Mouse (Mus musculus): ENCODE measurements around the gene Rtn4rl1.

The Rtn4rl1 gene

GRCm38 (mm10) chr11:75192336-75193214, 1.0 kb upstream of the Rtn4rl1 start:
- CTCF ChIA-PET, result interaction anchor here (0.6 to 4.9 kb wide), 27 partner anchors 14 to 634 kb away, joined by 3 to 43 read pairs (median 4); partner anchors contain the start of gene Hic1 (in 1 of the 4)
- POLR2A ChIA-PET, result interaction anchor here in 3 of 4 experiments (0.5 to 6.9 kb wide), 15 partner anchors 11 to 270 kb away, joined by 3 to 42 read pairs (median 4); partner anchors contain the start of genes Hic1 (in 1 of the 3), Ovca2 (in 1 of the 3), Rpa1 (in 1 of the 3) and Smg6 (in 1 of the 3)

DNA sequence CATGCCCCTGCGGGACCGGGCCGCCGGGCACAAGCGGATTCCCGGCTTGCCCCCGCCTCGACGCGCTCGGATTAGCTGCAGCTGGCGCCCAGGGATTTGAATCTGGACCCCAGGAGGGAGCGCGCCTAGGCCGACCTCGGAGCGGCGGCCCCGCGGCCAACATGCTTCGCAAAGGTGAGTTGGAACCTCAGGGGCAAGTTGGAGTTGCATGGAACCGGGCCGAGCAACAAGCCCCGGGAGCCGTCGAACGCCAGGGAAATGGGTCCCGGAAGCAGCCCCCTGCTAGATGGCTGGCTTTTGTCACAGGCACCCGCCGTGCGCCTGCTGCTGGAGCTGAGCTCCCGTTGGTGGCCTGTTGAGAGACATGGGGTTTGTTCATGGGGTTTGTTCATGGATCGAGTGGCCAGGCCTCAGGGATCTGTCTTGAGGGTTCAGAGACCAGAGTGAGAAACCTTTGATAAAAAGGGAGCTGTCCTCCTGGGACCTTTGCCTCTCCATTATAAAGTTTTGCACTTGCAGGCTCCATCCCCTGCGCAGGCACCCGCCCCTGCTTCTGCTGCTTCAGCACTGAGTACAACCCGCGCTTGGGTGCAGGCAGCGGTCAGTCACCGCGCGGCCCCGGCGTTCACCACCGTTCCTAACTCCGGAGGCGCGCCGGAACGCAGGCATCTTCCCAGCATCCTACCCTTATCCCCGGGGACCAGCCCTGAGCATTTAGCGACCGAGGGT, 702 bp downstream of the Rtn4rl1 start:
- ChIA-PET CTCF (interaction anchor here (0.8 to 4.9 kb wide), 19 partner anchors 21 to 213 kb away, joined by 3 to 43 read pairs (median 4); partner anchors contain the start of gene Hic1 (in 2 of the 4)), POLR2A (interaction anchor here (0.6 to 6.9 kb wide), 34 partner anchors 10 to 538 kb away, joined by 3 to 42 read pairs (median 4); partner anchors contain the start of genes Hic1 (in 1 of the 4), Ovca2 (in 1 of the 4), Rilp (in 1 of the 4) and Rpa1 (in 1 of the 4))

DNA sequence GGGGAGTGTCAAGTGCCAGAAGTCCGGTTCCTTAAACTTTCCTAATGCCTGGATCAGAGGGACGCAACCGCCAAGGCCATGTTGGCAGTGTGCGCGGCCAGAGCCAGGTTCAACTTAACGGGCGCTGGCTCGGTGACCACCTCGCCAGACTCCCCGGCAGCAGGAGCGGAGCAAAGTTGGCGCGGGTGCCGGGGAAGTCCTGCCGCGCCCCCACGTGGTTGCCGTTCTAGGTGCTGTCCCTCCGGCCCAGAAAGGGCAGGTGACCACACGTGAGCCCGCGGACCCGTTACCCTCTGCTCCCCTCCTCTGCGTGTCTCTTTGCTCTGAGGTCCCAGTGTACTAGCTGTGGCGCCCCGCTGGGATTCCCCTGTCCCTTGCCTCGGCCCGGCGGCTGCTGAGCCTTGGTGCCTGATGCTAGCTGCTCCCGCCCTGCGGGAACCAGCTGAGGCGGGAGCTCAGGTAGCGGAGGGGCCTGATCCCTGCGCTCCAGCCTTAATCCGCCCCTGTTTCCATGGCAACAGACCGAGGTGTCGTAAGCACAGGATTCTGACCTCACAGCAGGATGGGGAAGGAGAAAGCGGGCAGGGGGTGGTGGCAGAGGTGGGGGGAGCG, 1.4 kb downstream of the Rtn4rl1 start:
- ChIA-PET CTCF (interaction anchor here (0.5 to 4.7 kb wide), 15 partner anchors 12 to 354 kb away, joined by 3 to 43 read pairs (median 4); partner anchors contain the start of gene Hic1 (in 2 of the 4)), POLR2A (interaction anchor here (0.6 to 6.9 kb wide), 29 partner anchors 9 to 360 kb away, joined by 3 to 42 read pairs (median 3); partner anchors contain the start of genes Tlcd2 (in 2 of the 4), Hic1 (in 1 of the 4), Ovca2 (in 1 of the 4) and Rilp (in 1 of the 4))

GRCm38 (mm10) chr11:75196131-75196530, 2.5 kb downstream of the Rtn4rl1 start:
- CTCF ChIA-PET, result interaction anchor here in 3 of 4 experiments (0.6 to 4.7 kb wide), 7 partner anchors 26 to 517 kb away, joined by 3 to 43 read pairs (median 3); partner anchors contain the start of gene Hic1 (in 1 of the 3)
- POLR2A ChIA-PET, result interaction anchor here in 3 of 4 experiments (0.6 to 3.4 kb wide), 19 partner anchors 9 to 432 kb away, joined by 3 to 17 read pairs (median 4); partner anchors contain the start of gene Tlcd2 (in 1 of the 3)

GRCm38 (mm10) chr11:75197956-75198355, 4.4 kb downstream of the Rtn4rl1 start:
- ChIA-PET POLR2A (interaction anchor here in 3 of 4 experiments (0.5 to 1.5 kb wide), 12 partner anchors 9 to 361 kb away, joined by 3 to 4 read pairs (median 3); partner anchors contain the start of gene Hic1 (in 1 of the 3)), CTCF (interaction anchor here in 1 of 4 experiments (0.6 to 0.9 kb wide), 2 partner anchors 107 to 313 kb away, joined by 3 to 6 read pairs; no protein-coding TSS in a partner anchor)

GRCm38 (mm10) chr11:75198792-75199191, 5.2 kb downstream of the Rtn4rl1 start:
- POLR2A ChIA-PET, result interaction anchor here in 2 of 4 experiments (0.9 to 1.7 kb wide), 4 partner anchors 16 to 149 kb away, joined by 3 to 5 read pairs (median 3); partner anchors contain the start of genes Rpa1 (in 1 of the 2) and Smyd4 (in 1 of the 2)

DNA sequence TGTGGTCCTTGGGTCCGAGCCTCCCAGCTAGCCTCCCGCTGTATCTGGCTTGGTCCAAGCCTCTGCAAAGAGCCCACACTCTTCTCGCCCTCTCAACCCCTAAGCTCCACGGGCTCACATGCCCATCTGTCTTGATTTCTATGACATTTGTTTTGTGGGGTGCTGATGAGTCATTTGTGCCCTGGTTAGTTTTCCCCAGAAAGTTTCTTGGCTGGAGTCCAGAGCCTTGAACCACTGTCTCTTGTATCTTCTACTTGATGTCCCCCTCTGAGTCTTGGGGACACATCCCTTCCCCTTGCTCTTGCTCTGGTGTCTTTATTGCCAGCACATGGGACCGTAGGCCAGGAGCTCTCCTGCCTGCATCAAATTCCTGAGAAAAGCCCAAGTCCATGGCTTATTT, 6.4 kb downstream of the Rtn4rl1 start:
- ChIA-PET CTCF (interaction anchor here in 2 of 4 experiments (0.6 to 1.5 kb wide), 3 partner anchors 14 to 358 kb away, joined by 3 to 9 read pairs (median 5); no protein-coding TSS in a partner anchor), POLR2A (interaction anchor here in 2 of 4 experiments (0.7 to 1.7 kb wide), 7 partner anchors 9 to 310 kb away, joined by 3 to 7 read pairs (median 3); partner anchors contain the start of genes Rilp (in 1 of the 2), Rpa1 (in 1 of the 2) and Smyd4 (in 1 of the 2))

More at GRCm38 (mm10) chr11:75198792-75199191, 5.2 kb downstream of the Rtn4rl1 start:
- CTCF ChIA-PET, result no interaction called here

GRCm38 (mm10) chr11:75200935-75201334, 7.4 kb downstream of the Rtn4rl1 start:
- POLR2A ChIA-PET, result interaction anchor here in 1 of 4 experiments (0.9 to 1.0 kb wide), 2 partner anchors 14 to 94 kb away, joined by 3 read pairs; no protein-coding TSS in a partner anchor

DNA sequence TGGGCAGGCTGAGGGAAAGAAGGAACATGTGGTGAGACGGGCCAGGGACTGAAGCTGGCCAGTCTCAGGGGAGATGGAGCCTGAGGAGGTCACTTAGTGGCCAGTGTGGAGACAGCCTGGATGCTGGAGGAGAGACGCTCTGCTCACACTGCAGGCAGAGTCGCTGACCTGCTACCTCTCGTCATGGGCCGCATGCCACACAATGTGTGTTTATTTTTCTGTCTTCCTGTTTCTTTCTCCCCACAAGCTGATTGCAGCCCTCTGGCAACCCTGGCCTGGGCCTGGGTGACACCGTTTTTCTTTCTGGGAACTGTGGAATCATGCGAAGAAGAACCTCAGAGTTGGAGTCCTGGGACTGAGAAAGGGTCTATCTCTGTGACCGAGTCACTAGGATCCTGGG, 8.1 kb downstream of the Rtn4rl1 start:
- ChIA-PET CTCF (interaction anchor here in 2 of 4 experiments (0.7 kb wide), 2 partner anchors 89 to 192 kb away, joined by 3 read pairs; no protein-coding TSS in a partner anchor), POLR2A (interaction anchor here in 1 of 4 experiments (0.6 to 1.0 kb wide), 3 partner anchors 13 to 94 kb away, joined by 3 to 4 read pairs (median 3); no protein-coding TSS in a partner anchor)

More at GRCm38 (mm10) chr11:75200935-75201334, 7.4 kb downstream of the Rtn4rl1 start:
- CTCF ChIA-PET, result no interaction called here

GRCm38 (mm10) chr11:75203926-75204325, 10.3 kb downstream of the Rtn4rl1 start:
- ChIA-PET CTCF (interaction anchor here in 2 of 4 experiments (0.5 to 1.4 kb wide), 5 partner anchors 13 to 223 kb away, joined by 3 to 4 read pairs (median 3); no protein-coding TSS in a partner anchor), POLR2A (interaction anchor here in 2 of 4 experiments (0.7 to 2.1 kb wide), 8 partner anchors 9 to 365 kb away, joined by 3 to 12 read pairs (median 4); partner anchors contain the start of gene Tlcd2 (in 1 of the 2))

DNA sequence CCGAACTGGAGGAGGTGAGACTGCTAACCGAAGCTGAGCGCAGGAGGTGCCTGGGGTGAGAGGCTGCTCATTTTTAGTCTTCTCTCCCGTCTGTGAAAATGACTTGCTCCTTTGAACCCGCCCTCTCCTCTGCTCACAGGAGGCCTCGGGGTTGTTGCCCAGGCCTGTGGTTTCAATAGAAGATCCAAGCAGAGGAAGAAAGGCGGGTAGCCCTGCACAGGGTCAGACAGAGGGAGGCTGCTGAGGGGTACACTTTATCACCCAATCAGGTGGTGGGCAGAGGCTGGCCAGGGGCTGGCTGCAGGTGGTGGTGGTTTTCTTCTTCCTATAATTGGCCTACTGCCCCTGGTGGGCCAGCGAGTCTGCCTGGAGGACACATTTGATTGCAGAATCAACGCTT, 10.9 kb downstream of the Rtn4rl1 start:
- POLR2A ChIA-PET, result interaction anchor here in 2 of 4 experiments (0.7 to 2.4 kb wide), 7 partner anchors 8 to 366 kb away, joined by 3 to 12 read pairs (median 6); partner anchors contain the start of gene Tlcd2 (in 1 of the 2)
- CTCF ChIA-PET, result interaction anchor here in 2 of 4 experiments (0.5 to 1.4 kb wide), 4 partner anchors 12 to 306 kb away, joined by 3 to 4 read pairs (median 4); no protein-coding TSS in a partner anchor

GRCm38 (mm10) chr11:75206347-75206746, 12.8 kb downstream of the Rtn4rl1 start:
- CTCF ChIA-PET, result interaction anchor here in 2 of 4 experiments (0.6 to 1.9 kb wide), 4 partner anchors 14 to 58 kb away, joined by 3 to 15 read pairs (median 6); partner anchors contain the start of genes Dph1 (in 1 of the 2) and Hic1 (in 1 of the 2)

GRCm38 (mm10) chr11:75209363-75209762, 15.8 kb downstream of the Rtn4rl1 start:
- CTCF ChIA-PET, result interaction anchor here in 2 of 4 experiments (0.6 to 1.8 kb wide), 2 partner anchors 22 to 191 kb away, joined by 4 read pairs; no protein-coding TSS in a partner anchor

More at GRCm38 (mm10) chr11:75206347-75206746, 12.8 kb downstream of the Rtn4rl1 start:
- POLR2A ChIA-PET, result interaction anchor here (0.6 to 2.4 kb wide), 16 partner anchors 8 to 382 kb away, joined by 3 to 13 read pairs (median 4); partner anchors contain the start of genes Dph1 (in 1 of the 4), Ovca2 (in 1 of the 4), Pitpna (in 1 of the 4) and Rpa1 (in 1 of the 4)

DNA sequence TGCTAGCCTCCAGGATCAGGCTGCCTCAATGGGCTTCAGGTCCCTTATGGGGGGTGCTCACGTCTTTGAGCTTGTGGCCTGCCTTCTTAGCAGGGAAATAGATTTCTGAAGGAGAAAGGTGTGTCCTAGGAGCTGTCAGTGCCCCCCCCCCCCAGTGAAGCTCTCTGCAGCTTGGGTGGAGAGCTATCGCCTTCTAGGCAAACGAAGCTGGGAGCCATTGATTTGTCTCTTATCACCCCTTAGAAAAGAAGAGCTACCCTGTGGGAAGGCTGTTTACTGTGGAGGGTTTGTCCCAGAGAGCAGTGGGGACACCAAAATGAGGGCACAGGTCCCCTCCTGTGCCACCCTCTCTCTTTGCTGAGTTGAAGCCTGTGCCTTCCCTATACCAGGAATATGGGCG, 16.5 kb downstream of the Rtn4rl1 start:
- POLR2A ChIA-PET, result interaction anchor here in 2 of 4 experiments (0.6 to 2.0 kb wide), 4 partner anchors 10 to 41 kb away, joined by 3 to 7 read pairs (median 4); partner anchors contain the start of gene Hic1 (in 1 of the 2)
- CTCF ChIA-PET, result interaction anchor here in 3 of 4 experiments (0.6 to 1.8 kb wide), 4 partner anchors 17 to 190 kb away, joined by 3 to 6 read pairs (median 4); no protein-coding TSS in a partner anchor

More at GRCm38 (mm10) chr11:75209363-75209762, 15.8 kb downstream of the Rtn4rl1 start:
- POLR2A ChIA-PET, result interaction anchor here in 1 of 4 experiments (2.0 kb wide), 1 partner anchor 10 kb away, joined by 7 read pairs; no protein-coding TSS in a partner anchor

DNA sequence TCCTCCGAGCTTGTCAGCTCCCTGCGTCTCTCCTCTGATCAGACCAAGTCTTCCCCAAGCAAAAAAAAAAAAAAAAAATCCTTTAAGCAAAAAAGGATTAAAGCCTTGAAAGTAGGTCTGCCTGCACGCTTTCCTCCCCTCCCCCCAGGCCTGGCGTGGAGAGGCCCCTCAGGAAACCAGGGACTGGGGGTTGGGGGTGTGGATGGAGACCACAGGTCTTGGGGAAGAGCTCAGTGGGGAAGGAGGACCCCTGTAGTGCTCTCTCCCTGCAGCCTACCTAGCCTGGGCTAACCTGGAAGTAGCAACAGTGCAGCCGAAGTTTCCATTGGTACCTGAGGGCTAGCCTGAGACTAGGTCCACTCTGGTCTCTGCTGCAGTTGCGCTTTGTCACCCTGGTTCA, 17.2 kb downstream of the Rtn4rl1 start:
- ChIA-PET CTCF (interaction anchor here in 2 of 4 experiments (0.6 to 1.8 kb wide), 2 partner anchors 21 kb away, joined by 4 to 6 read pairs; no protein-coding TSS in a partner anchor), POLR2A (interaction anchor here in 1 of 4 experiments (0.6 to 0.7 kb wide), 4 partner anchors 14 to 560 kb away, joined by 3 to 5 read pairs (median 4); no protein-coding TSS in a partner anchor)

All from embryonic stem cell, embryonic (primary cell).